Mouse (Mus musculus) left cerebral cortex, postnatal 4 days (tissue): ENCODE results near the gene Ccdc152. TPM values are rescaled to one million over a fixed set of nuclear protein-coding genes. Genes with fewer than 3 reads are reported as not detected.

Source experiments
- DNase-seq: peaks from one replicate; pipeline ENCODE4 v3.0.0-alpha.2; 2022
- intact Hi-C: fragments of 180-260 bp; cut with DNase I; formaldehyde crosslinking; loops from one replicate; pipeline ENCODE4 v1.15.1; 2025
- total RNA-seq, 2 experiments: library from RNA; stranded (reverse); gene quantifications; 2 replicates each; pipeline ENCODE4 v1.2.3; 2021

The Ccdc152 gene
- total RNA-seq: not detected

- no peak for DNase-seq
- intact Hi-C loops: no loop called here
Measured at GRCm38 (mm10) chr15:3303426-3303825, at the start of gene Ccdc152. Ccdc152 (minus strand) TSS chr15:3303526.

GRCm38 (mm10) chr15:3349306-3350064 is 46.2 kb upstream of the Ccdc152 start:
- DNase-seq: no peak
- intact Hi-C loops: no loop called here

- intact Hi-C loops: no loop called here
- DNase-seq: no peak
Measured at GRCm38 (mm10) chr15:3346682-3347081, 43.4 kb upstream of the Ccdc152 start.

- peak; percentile 30 for DNase-seq
- intact Hi-C loops: no loop called here
Measured at GRCm38 (mm10) chr15:3344555-3344954, 41.2 kb upstream of the Ccdc152 start.

- DNase-seq: peak; percentile 87
- intact Hi-C loops: no loop called here
Measured at GRCm38 (mm10) chr15:3341806-3342582, 38.7 kb upstream of the Ccdc152 start.

GRCm38 (mm10) chr15:3339847-3340246 is 36.5 kb upstream of the Ccdc152 start:
- intact Hi-C loops: no loop called here
- no peak for DNase-seq

- DNase-seq: no peak
- intact Hi-C loops: no loop called here
Measured at GRCm38 (mm10) chr15:3332517-3332916, 29.2 kb upstream of the Ccdc152 start.

GRCm38 (mm10) chr15:3331813-3332212 is 28.5 kb upstream of the Ccdc152 start:
- intact Hi-C loops: no loop called here
- no peak for DNase-seq

- intact Hi-C loops: no loop called here
- DNase-seq: no peak
Measured at GRCm38 (mm10) chr15:3330291-3330690, 27.0 kb upstream of the Ccdc152 start.

GRCm38 (mm10) chr15:3323041-3323440 is 19.7 kb upstream of the Ccdc152 start:
- no peak for DNase-seq
- intact Hi-C loops: no loop called here

- intact Hi-C loops: no loop called here
- DNase-seq: peak; percentile 5
Measured at GRCm38 (mm10) chr15:3319929-3320328, 16.6 kb upstream of the Ccdc152 start.

- intact Hi-C loops: no loop called here
- DNase-seq: no peak
Measured at GRCm38 (mm10) chr15:3316617-3317016, 13.3 kb upstream of the Ccdc152 start.

- peak; percentile 14 for DNase-seq
- intact Hi-C loops: no loop called here
Measured at GRCm38 (mm10) chr15:3312937-3313336, 9.6 kb upstream of the Ccdc152 start.

- no peak for DNase-seq
- intact Hi-C loops: no loop called here
Measured at GRCm38 (mm10) chr15:3309856-3310255, 6.5 kb upstream of the Ccdc152 start.

GRCm38 (mm10) chr15:3300361-3301100 is 2.8 kb downstream of the Ccdc152 start:
- DNase-seq: no peak
- intact Hi-C loops: no loop called here

- intact Hi-C loops: loop anchor here (10.0 kb wide), 3 partner anchors 287 to 687 kb away; partner anchors contain the start of gene Ghr
Measured at GRCm38 (mm10) chr15:3297615-3298014, 5.7 kb downstream of the Ccdc152 start.

GRCm38 (mm10) chr15:3295986-3296385 is 7.3 kb downstream of the Ccdc152 start:
- DNase-seq: no peak
- intact Hi-C loops: loop anchor here (10.0 kb wide), 3 partner anchors 289 to 689 kb away; partner anchors contain the start of gene Ghr

More at GRCm38 (mm10) chr15:3297615-3298014, 5.7 kb downstream of the Ccdc152 start:
- no peak for DNase-seq

- DNase-seq: no peak
- intact Hi-C loops: loop anchor here (10.0 kb wide), 3 partner anchors 291 to 691 kb away; partner anchors contain the start of gene Ghr
Measured at GRCm38 (mm10) chr15:3293477-3293876, 9.8 kb downstream of the Ccdc152 start.

GRCm38 (mm10) chr15:3290435-3290834 is 12.9 kb downstream of the Ccdc152 start:
- intact Hi-C loops: loop anchor here (10.0 kb wide), 3 partner anchors 294 to 694 kb away; partner anchors contain the start of gene Ghr
- DNase-seq: no peak

- intact Hi-C loops: no loop called here
- DNase-seq: no peak
Measured at GRCm38 (mm10) chr15:3286032-3286431, 17.3 kb downstream of the Ccdc152 start.

- intact Hi-C loops: no loop called here
- DNase-seq: no peak
Measured at GRCm38 (mm10) chr15:3281737-3282136, 21.6 kb downstream of the Ccdc152 start.
